Mouse (Mus musculus) skeletal muscle tissue, adult 2 months (tissue): ENCODE data around the gene Gm17655.
"Not testable (repeated sequence)": the region's sequence is repeated elsewhere in the genome, so short reads cannot be mapped to it uniquely, and the experiment has no call there.

ENCODE experiments used
- DNase-seq: peaks from one replicate; pipeline ENCODE4 v3.0.0-alpha.2; 2012; ENCODE audit warnings: low read depth, low spot score

The Gm17655 gene

DNA sequence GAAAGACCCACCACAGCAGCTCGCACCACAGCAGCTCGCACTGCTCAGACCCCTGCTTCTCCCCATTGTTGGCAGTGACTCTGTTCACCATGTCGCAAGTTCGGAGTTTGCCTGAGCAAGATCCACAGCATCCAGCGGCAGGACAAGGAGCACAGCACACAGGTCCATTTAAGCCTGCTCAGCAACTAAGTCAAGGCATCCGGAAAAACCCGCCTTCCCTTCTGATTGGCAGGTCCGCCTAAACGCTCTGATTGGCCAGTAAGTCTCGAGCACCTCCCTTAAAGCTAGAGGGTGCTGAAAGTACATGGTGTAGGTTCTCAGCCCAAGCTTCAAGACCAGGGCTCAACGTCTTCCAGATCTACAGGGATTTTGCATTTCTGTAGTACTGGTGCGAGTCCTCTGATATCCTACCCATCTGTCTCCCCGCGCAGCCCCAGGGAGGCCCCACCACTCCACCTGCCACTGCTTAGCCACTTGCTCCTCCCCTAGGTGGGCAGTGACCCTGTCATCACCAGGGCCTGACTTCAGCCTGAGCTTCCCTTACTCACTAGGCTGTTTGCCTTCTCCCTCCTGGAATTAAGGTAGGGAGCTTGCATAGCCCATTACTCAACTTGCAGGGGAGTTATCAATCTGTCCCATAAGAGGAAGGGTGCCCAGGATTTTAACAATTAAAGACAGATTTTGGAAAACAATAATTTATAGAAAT is 14.0 kb upstream of the Gm17655 start:
- DNase-seq = no peak

DNA sequence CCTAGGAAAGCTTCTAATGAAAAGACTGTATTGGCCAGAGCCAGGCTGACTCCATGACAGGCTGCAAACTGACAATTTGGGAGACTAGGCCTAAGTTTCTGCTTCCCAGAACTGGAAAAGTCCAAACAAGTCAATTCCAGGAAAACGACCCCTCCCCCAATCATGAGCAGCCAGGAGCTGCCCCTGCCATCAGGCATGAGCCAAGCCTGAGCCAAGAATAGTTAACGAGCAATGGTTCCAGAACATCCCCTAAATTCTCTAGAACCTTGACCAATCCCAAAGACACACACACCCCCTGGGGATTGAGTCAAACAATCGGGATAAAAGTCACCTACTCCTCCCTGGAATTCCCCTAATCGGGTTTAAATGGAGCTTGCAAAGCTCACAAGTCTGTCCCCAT is 10.6 kb upstream of the Gm17655 start:
- no peak for DNase-seq

DNA sequence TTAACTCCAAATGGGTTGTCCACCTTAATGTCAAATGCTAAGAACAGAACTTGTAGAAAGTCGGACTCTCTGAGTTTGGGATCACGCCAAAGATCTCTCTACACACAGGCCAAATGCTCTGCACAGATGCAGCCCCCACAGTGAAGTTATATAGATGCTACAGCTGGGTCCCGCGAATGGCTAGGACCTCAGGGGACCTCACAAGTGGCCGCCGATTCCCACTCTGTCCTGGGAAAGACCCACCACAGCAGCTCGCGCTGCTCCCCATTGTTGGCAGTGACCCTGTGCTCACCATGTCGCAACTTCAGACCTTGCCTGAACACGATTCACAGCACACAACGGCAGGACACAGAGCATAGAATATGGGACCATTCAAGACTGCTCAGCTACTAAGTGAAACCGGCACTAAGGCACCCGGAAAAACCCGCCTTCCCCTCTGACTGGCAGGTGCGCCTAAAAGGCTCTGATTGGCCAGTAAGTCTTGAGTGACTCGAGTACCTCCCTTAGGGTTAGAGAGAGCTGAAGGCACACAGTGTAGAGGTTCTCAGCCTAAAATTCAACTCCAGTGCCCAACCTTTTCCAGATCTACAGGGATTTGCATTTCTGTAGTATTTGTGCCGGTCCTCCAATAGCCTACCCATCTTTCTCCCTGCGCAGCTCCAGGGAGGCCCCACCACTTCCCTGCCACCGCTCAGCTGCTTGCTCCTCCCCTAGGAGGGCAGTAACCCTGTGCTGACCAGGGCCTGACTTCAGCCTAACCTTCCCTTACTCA is 14.5 kb downstream of the Gm17655 start:
- peak; percentile 71 for DNase-seq

DNA sequence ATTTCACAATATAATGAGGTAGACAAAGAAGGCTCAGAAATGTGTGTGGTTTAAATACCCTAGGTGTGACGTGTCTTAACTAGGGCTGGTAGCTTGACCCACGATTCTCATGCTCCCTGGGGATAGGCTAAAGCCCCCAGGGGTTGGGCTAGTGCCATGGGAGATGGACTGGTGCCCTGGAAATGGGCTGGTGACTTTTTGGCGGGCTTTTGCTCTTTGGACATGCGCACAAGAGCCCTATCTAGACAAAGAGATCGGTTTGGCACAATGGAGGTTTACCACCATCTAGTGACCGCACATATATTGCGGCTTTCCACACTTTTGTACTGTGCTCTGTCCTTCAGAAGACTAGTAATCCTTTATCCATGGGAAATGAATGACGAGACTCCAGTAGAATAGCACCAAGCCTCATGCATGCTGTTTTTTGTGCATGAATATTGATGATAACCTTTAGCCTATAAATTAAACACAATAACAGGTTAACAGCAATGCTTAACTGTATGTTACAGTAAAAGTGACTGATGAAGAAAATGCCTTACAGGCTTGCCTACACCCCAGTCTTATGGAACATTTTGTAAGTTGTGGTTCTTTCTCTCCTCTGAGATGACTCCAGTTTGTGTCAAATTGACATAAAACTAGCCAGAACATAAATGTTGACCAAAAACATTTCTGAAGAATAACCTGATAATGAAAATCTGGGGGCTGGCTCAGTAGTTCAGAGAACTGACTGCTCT is 48.5 kb downstream of the Gm17655 start:
- DNase-seq = not testable (repeated sequence)

DNA sequence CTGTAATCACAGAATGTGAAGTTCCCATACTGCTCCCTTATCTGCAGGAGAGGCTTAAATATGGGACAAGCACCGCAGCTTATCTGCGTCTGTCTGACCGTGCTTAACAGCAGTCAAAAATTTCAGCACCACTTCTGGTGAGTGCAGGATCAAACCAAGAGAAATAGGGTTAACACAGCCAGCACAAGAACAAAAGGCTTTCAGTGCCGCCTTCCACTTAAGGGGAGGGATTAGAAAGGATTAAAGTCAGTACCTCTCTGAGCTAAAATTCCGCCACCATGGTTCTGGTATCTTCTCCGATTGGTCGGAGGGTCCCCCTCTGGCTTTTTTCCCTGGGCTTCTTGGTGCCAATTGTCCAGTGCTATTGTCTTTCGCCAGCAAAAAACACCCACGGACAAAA is 49.0 kb downstream of the Gm17655 start:
- DNase-seq = no peak

DNA sequence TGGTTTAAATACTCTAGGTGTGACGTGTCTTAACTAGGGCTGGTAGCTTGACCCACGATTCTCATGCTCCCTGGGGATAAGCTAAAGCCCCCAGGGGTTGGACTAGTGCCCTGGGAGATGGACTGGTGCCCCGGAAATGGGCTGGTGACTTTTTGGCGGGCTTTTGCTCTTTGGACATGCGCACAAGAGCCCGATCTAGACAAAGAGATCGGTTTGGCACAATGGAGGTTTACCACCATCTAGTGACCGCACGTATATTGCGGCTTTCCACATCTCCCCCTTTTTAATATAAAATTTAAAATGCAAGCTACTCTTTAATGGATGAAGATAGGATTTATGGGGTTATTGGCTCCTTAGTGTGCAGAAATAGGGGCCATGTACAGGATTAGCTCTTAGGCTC is 56.5 kb downstream of the Gm17655 start:
- not testable (repeated sequence) for DNase-seq
